Mouse (Mus musculus): Measurements from ENCODE around the gene Exosc7.

Exosc7 gene

GRCm38 (mm10) chr9:123138891-123139474 lies 26.0 kb downstream of the Exosc7 start:
- no peak for DNase-seq (ENCODE audit: extremely low spot score, low spot score)

- no peak for DNase-seq (ENCODE audit: extremely low spot score, low spot score)
These were observed 27.0 kb downstream of the Exosc7 start for GRCm38 (mm10) chr9:123139887-123140614.

GRCm38 (mm10) chr9:123148430-123148829 lies 35.4 kb downstream of the Exosc7 start:
- DNase-seq (ENCODE audit: extremely low spot score, low spot score) = no peak

- DNase-seq (ENCODE audit: extremely low spot score, low spot score) = no peak
These were observed 37.4 kb downstream of the Exosc7 start, which contains the start of gene Clec3b for GRCm38 (mm10) chr9:123150241-123151020. Gene Clec3b, plus strand, starts transcription at chr9:123150946.

GRCm38 (mm10) chr9:123151561-123151960 lies 38.5 kb downstream of the Exosc7 start:
- DNase-seq (ENCODE audit: extremely low spot score, low spot score) = no peak

GRCm38 (mm10) chr9:123152026-123152425 lies 39.0 kb downstream of the Exosc7 start:
- DNase-seq (ENCODE audit: extremely low spot score, low spot score) = no peak

GRCm38 (mm10) chr9:123153121-123153520 lies 40.1 kb downstream of the Exosc7 start:
- DNase-seq (ENCODE audit: extremely low spot score, low spot score) = no peak

GRCm38 (mm10) chr9:123156910-123157361 lies 43.9 kb downstream of the Exosc7 start:
- DNase-seq (ENCODE audit: extremely low spot score, low spot score) = peak; percentile 35

GRCm38 (mm10) chr9:123157699-123158098 lies 44.7 kb downstream of the Exosc7 start:
- DNase-seq (ENCODE audit: extremely low spot score, low spot score) = no peak

- DNase-seq (ENCODE audit: extremely low spot score, low spot score) = no peak
These were observed 45.3 kb downstream of the Exosc7 start for GRCm38 (mm10) chr9:123158125-123158836.

- DNase-seq (ENCODE audit: extremely low spot score, low spot score) = peak; percentile 47
These were observed 46.3 kb downstream of the Exosc7 start for GRCm38 (mm10) chr9:123159330-123159729.

- DNase-seq (ENCODE audit: extremely low spot score, low spot score) = no peak
These were observed 48.8 kb downstream of the Exosc7 start for GRCm38 (mm10) chr9:123161792-123162191.

- DNase-seq (ENCODE audit: extremely low spot score, low spot score) = no peak
These were observed 50.1 kb downstream of the Exosc7 start for GRCm38 (mm10) chr9:123162985-123163694.

GRCm38 (mm10) chr9:123165781-123166443 lies 52.9 kb downstream of the Exosc7 start:
- DNase-seq (ENCODE audit: extremely low spot score, low spot score) = no peak

GRCm38 (mm10) chr9:123173760-123174159 lies 60.7 kb downstream of the Exosc7 start:
- DNase-seq (ENCODE audit: extremely low spot score, low spot score) = no peak

- DNase-seq (ENCODE audit: extremely low spot score, low spot score) = no peak
These were observed 61.3 kb downstream of the Exosc7 start for GRCm38 (mm10) chr9:123174356-123174755.

- DNase-seq (ENCODE audit: extremely low spot score, low spot score) = no peak
These were observed 64.5 kb downstream of the Exosc7 start for GRCm38 (mm10) chr9:123177380-123178048.

- DNase-seq (ENCODE audit: extremely low spot score, low spot score) = no peak
These were observed 67.0 kb downstream of the Exosc7 start for GRCm38 (mm10) chr9:123180003-123180402.

GRCm38 (mm10) chr9:123183226-123183625 lies 70.2 kb downstream of the Exosc7 start:
- DNase-seq (ENCODE audit: extremely low spot score, low spot score) = no peak

- no peak for DNase-seq (ENCODE audit: extremely low spot score, low spot score)
These were observed 72.5 kb downstream of the Exosc7 start for GRCm38 (mm10) chr9:123185546-123185945.

All from neural tube, embryonic 10.5 days (tissue).